In the genomic region with DNA sequence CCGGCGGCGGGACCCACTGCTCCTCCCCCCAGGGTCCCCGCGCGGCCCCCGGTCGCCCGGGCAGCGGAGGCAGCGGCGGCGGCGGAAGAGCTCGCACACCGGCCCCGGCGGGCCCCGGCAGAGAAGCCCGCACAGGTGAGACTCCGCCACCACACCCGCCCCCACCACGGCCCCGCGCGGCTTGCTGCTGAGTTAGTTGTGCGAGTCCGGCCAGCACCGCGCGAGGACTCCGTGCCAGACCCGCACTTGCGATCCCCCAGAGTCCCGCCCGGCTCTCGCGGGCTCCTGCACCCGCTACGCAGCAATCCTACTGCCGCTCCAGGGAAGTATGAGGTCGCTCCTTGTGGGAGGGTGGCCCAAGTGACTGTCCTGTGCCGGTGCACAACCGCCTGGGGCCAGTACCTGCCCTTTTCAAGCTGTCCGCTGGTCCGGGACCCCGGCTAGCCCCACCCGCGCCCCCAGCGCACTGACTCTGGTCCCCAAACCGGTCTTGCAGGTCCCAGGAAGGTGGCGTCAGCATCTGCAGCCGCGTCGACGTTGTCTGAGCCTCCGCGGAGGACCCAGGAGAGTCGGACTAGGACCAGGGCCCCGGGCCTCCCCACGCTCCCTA, we compare ENCODE assay signal across 1 mouse cellular context.
TF ChIP-seq lines count a peak whose summit lies in the region.

No protein-coding gene starts in this region.

TF ChIP-seq in myocyte, 11 proteins besides CTCF, POLR2A, EP300 and RAD21 (continued from another document):
- TF ChIP-seq MYOG (IDR thresholded peaks at IDR 0.05; ENCODE audit: control insufficient read depth in 1 of 3, insufficient read depth in 1 of 3, insufficient read length in 2 of 3, low read depth in 2 of 3): no peak
- no peak for TF ChIP-seq USF1 (IDR thresholded peaks at IDR 0.05; ENCODE audit: low read depth)
- TF ChIP-seq TCF12 (IDR thresholded peaks at IDR 0.05; ENCODE audit: insufficient read depth, poor library complexity, severe bottlenecking): no peak
- TF ChIP-seq MYOD1 (IDR thresholded peaks at IDR 0.05; ENCODE audit: control insufficient read depth in 1 of 3, insufficient read length in 2 of 3, low read depth in 2 of 3): no peak
- no peak for TF ChIP-seq POLR2AphosphoS2 (IDR thresholded peaks at IDR 0.05; ENCODE audit: insufficient read length, low read depth)
- no peak for TF ChIP-seq REST (IDR thresholded peaks at IDR 0.05; ENCODE audit: insufficient read depth, insufficient read length)
- TF ChIP-seq CEBPB (IDR thresholded peaks at IDR 0.05; ENCODE audit: insufficient read depth, poor library complexity, severe bottlenecking): no peak
- TF ChIP-seq TCF3 (IDR thresholded peaks at IDR 0.05; ENCODE audit: insufficient read length, low read depth): no peak
- no peak for TF ChIP-seq E2F4 (IDR thresholded peaks at IDR 0.05; ENCODE audit: insufficient read depth)
- TF ChIP-seq MAX (IDR thresholded peaks at IDR 0.05; ENCODE audit: low read depth): no peak
